Mouse (Mus musculus): ENCODE measurements around the gene Fgf7.

DNA sequence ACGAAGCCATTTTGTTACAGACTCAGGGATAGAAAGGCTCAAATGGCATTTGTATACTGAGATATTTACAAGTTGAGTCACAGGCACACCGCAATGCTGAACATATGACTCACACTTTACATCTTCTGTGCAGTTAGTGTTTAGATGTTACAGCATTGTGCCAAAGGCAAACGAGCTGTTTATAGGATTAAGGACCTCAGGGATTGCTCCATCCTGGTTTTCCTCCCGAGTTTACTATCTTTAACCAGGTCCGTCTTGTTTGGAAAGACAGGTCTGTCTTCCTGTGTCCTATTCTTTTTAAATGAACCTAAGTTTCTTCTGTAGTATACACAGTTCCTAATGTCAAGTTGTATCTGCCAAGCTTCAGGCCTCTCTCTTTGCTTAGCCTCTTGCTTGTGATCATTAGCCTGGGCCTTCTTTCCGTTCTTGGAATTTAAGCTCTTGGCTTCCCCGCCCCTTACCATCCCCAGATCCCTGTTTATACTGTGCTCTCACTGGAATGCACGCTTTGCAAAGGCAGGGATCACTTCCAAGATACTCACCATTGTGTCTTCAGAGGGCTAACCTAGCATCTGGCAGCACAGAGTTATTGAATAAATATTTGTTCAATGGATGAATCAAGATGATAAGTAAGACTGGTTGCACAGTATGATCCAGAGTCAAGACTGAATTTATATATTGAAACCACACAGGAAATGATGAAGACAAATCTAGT, 3.1 kb upstream of the Fgf7 start:
- no peak for TF ChIP-seq CTCF (IDR thresholded peaks at IDR 0.05; ENCODE audit: low read depth, low read length)
- no peak for TF ChIP-seq POLR2A (IDR thresholded peaks at IDR 0.05; ENCODE audit: borderline replicate concordance, low read depth, low read length)

All from bone marrow macrophage, adult 2 months (primary cell).